Mouse (Mus musculus) heart, postnatal 0 days (tissue): ENCODE results near the gene Ddx27.

Experiments
- CTCF ChIP-seq: IDR thresholded peaks from 2 replicates; pipeline ENCODE4 v1.5.1; 2016; ENCODE audit warnings: antibody characterized with exemption, control low read depth, low read depth
- EP300 ChIP-seq: IDR thresholded peaks from 2 replicates; pipeline ENCODE4 v1.6.1; 2016; ENCODE audit warnings: antibody characterized with exemption, low read depth

DNA sequence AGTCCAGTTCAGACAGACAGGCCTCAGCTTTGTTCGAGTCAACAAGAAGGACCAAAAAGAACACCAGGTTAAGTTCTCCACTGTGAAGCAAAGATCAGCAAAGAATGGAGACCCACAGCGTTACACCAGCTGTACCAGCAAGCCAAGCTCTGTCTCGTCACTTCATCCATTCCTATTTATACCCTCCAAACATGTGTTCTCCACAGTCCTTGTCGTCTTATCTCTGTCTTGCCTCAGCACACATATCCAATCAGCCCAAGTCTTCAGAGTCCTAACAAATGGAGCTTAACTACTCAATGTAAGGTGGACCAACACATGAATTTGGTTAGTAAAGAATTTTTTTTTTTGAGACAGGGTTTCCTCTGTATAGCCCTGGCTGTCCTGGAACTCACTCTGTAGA, 5.5 kb upstream of the Ddx27 start:
- TF ChIP-seq CTCF (no peak), EP300 (no peak)
